Mouse (Mus musculus) midbrain, embryonic 10.5 days (tissue): Measurements from ENCODE around the gene Ccdc81. TPM values are rescaled to one million over a fixed set of nuclear protein-coding genes. Genes with fewer than 3 reads are reported as not detected.

Experiments used
- DNase-seq: peaks from one replicate; pipeline ENCODE4 v3.0.0-alpha.2; 2017; ENCODE audit warnings: low spot score
- H3K27ac ChIP-seq: fragments of 300-500 bp; sonication (generic); replicated peaks from 2 replicates; pipeline ENCODE4 v1.5.1; 2016; ENCODE audit warnings: mild to moderate bottlenecking
- H3K27me3 ChIP-seq: fragments of 300-500 bp; sonication (generic); 2 replicates; pipeline ENCODE4 v1.6.1; 2016; ENCODE audit warnings: low read depth, mild to moderate bottlenecking; ENCODE audit not compliant: poor library complexity, severe bottlenecking
- H3K36me3 ChIP-seq: fragments of 300-500 bp; sonication (generic); 2 replicates; pipeline ENCODE4 v1.6.1; 2016; ENCODE audit warnings: mild to moderate bottlenecking, moderate library complexity
- H3K4me1 ChIP-seq: fragments of 300-500 bp; sonication (generic); 2 replicates; pipeline ENCODE4 v1.6.1; 2016
- H3K4me3 ChIP-seq: fragments of 300-500 bp; sonication (generic); 2 replicates; pipeline ENCODE4 v1.5.1; 2016; ENCODE audit warnings: mild to moderate bottlenecking, moderate library complexity
- H3K9me3 ChIP-seq: fragments of 300-500 bp; sonication (generic); replicated peaks from 2 replicates; pipeline ENCODE4 v1.6.1; 2016; ENCODE audit warnings: mild to moderate bottlenecking
- WGBS: fragments of 180-500 bp; shearing (Covaris S2); methylation state at CpG from one replicate; pipeline ENCODE4 v1.1.7; 2016; 5-methylcytosine and 5-hydroxymethylcytosine counted together
- polyA plus RNA-seq: library from polyadenylated mRNA; unstranded; fragments of >200 nt; fragmentation: Nextera tagmentation; extraction: Ambion mirVana; gene quantifications from 2 replicates; pipeline ENCODE4 v1.2.1, GENCODE M21; 2016

Gene Ccdc81
- polyA plus RNA-seq, 1 experiment from 2014 or later: 0.10 TPM

- DNase-seq: no peak
- no peaks in the 10 kb centered on the region for H3K27me3 ChIP-seq
- no peak overlapping the region for H3K4me3 ChIP-seq
- peaks cover 11% of the 10 kb centered on the region for H3K4me1 ChIP-seq
- no peaks in the 10 kb centered on the region for H3K9me3 ChIP-seq
- no peak overlapping the region for H3K27ac ChIP-seq
- 80% methylated on average over 10 of the region's 10 CpGs for WGBS
- H3K36me3 ChIP-seq: no peaks in the 10 kb centered on the region
Measured at GRCm38 (mm10) chr7:89852158-89853095, 51.0 kb downstream of the Ccdc81 start.

GRCm38 (mm10) chr7:89850510-89850909 is 52.9 kb downstream of the Ccdc81 start:
- DNase-seq: no peak
- no peak overlapping the region for H3K27ac ChIP-seq
- H3K4me3 ChIP-seq: no peak overlapping the region
- H3K36me3 ChIP-seq: no peaks in the 10 kb centered on the region
- H3K27me3 ChIP-seq: no peaks in the 10 kb centered on the region
- WGBS: 87% methylated on average over 3 of the region's 3 CpGs
- H3K9me3 ChIP-seq: no peaks in the 10 kb centered on the region
- H3K4me1 ChIP-seq: no peaks in the 10 kb centered on the region

- Histone ChIP-seq H3K4me3 (no peak overlapping the region), H3K36me3 (no peaks in the 10 kb centered on the region), H3K27me3 (no peaks in the 10 kb centered on the region), H3K4me1 (no peaks in the 10 kb centered on the region), H3K27ac (no peak overlapping the region), H3K9me3 (no peaks in the 10 kb centered on the region)
- DNase-seq: no peak
- WGBS: 83% methylated on average over 4 of the region's 4 CpGs
Measured at GRCm38 (mm10) chr7:89845669-89846068, 57.8 kb downstream of the Ccdc81 start.

- no peaks in the 10 kb centered on the region for H3K27me3 ChIP-seq
- no peaks in the 10 kb centered on the region for H3K4me1 ChIP-seq
- no peak overlapping the region for H3K4me3 ChIP-seq
- WGBS: 32% methylated on average over 6 of the region's 6 CpGs
- H3K27ac ChIP-seq: no peak overlapping the region
- DNase-seq: no peak
- no peaks in the 10 kb centered on the region for H3K36me3 ChIP-seq
- H3K9me3 ChIP-seq: no peaks in the 10 kb centered on the region
Measured at GRCm38 (mm10) chr7:89843533-89843932, 59.9 kb downstream of the Ccdc81 start.

GRCm38 (mm10) chr7:89843121-89843520 is 60.3 kb downstream of the Ccdc81 start:
- Histone ChIP-seq H3K27me3 (no peaks in the 10 kb centered on the region), H3K27ac (no peak overlapping the region), H3K4me1 (no peaks in the 10 kb centered on the region), H3K36me3 (no peaks in the 10 kb centered on the region), H3K4me3 (no peak overlapping the region), H3K9me3 (no peaks in the 10 kb centered on the region)
- WGBS: 55% methylated on average over 6 of the region's 6 CpGs
- DNase-seq: no peak

GRCm38 (mm10) chr7:89842404-89842715 is 61.1 kb downstream of the Ccdc81 start:
- H3K27me3 ChIP-seq: no peaks in the 10 kb centered on the region
- no peaks in the 10 kb centered on the region for H3K9me3 ChIP-seq
- no peak overlapping the region for H3K27ac ChIP-seq
- H3K4me1 ChIP-seq: 0 out of 2 replicates have a peak, but pooled peaks cover 2% of the 10 kb centered on the region
- no peaks in the 10 kb centered on the region for H3K36me3 ChIP-seq
- 90% methylated on average over 5 of the region's 5 CpGs for WGBS
- no peak overlapping the region for H3K4me3 ChIP-seq
- no peak for DNase-seq

GRCm38 (mm10) chr7:89841670-89842403 is 61.6 kb downstream of the Ccdc81 start:
- Histone ChIP-seq H3K9me3 (no peaks in the 10 kb centered on the region), H3K27ac (no peak overlapping the region), H3K4me3 (no peak overlapping the region), H3K36me3 (no peaks in the 10 kb centered on the region), H3K4me1 (0 out of 2 replicates have a peak, but pooled peaks cover 2% of the 10 kb centered on the region), H3K27me3 (no peaks in the 10 kb centered on the region)
- WGBS: 36% methylated on average over 15 of the region's 15 CpGs
- peak; percentile 79 for DNase-seq

- DNase-seq: no peak
- Histone ChIP-seq H3K27ac (0 out of 2 replicates have a peak overlapping the region, but pooled peaks have one; percentile 38), H3K4me3 (no peak overlapping the region), H3K9me3 (no peaks in the 10 kb centered on the region), H3K4me1 (0 out of 2 replicates have a peak, but pooled peaks cover 2% of the 10 kb centered on the region), H3K36me3 (no peaks in the 10 kb centered on the region), H3K27me3 (no peaks in the 10 kb centered on the region)
- WGBS: 87% methylated on average over 8 of the region's 8 CpGs
Measured at GRCm38 (mm10) chr7:89839721-89840120, 63.7 kb downstream of the Ccdc81 start.

GRCm38 (mm10) chr7:89837841-89838240 is 65.6 kb downstream of the Ccdc81 start:
- no peaks in the 10 kb centered on the region for H3K36me3 ChIP-seq
- H3K9me3 ChIP-seq: no peaks in the 10 kb centered on the region

GRCm38 (mm10) chr7:89836676-89837075 is 66.8 kb downstream of the Ccdc81 start:
- H3K27me3 ChIP-seq: no peaks in the 10 kb centered on the region
- DNase-seq: no peak

More at GRCm38 (mm10) chr7:89837841-89838240, 65.6 kb downstream of the Ccdc81 start:
- Histone ChIP-seq H3K4me1 (0 out of 2 replicates have a peak, but pooled peaks cover 2% of the 10 kb centered on the region), H3K27ac (no peak overlapping the region), H3K27me3 (no peaks in the 10 kb centered on the region), H3K4me3 (no peak overlapping the region)
- DNase-seq: no peak
- 68% methylated on average over 4 of the region's 4 CpGs for WGBS

GRCm38 (mm10) chr7:89835566-89835965 is 67.9 kb downstream of the Ccdc81 start:
- H3K27me3 ChIP-seq: no peaks in the 10 kb centered on the region
- no peaks in the 10 kb centered on the region for H3K9me3 ChIP-seq
- H3K36me3 ChIP-seq: no peaks in the 10 kb centered on the region
- DNase-seq: no peak
- WGBS: 85% methylated on average over 8 of the region's 8 CpGs
- H3K27ac ChIP-seq: no peak overlapping the region
- no peak overlapping the region for H3K4me3 ChIP-seq
- H3K4me1 ChIP-seq: 0 out of 2 replicates have a peak, but pooled peaks cover 2% of the 10 kb centered on the region

More at GRCm38 (mm10) chr7:89836676-89837075, 66.8 kb downstream of the Ccdc81 start:
- H3K4me3 ChIP-seq: no peak overlapping the region
- 97% methylated on average over 7 of the region's 7 CpGs for WGBS
- no peak overlapping the region for H3K27ac ChIP-seq
- no peaks in the 10 kb centered on the region for H3K36me3 ChIP-seq
- H3K9me3 ChIP-seq: no peaks in the 10 kb centered on the region
- 0 out of 2 replicates have a peak, but pooled peaks cover 2% of the 10 kb centered on the region for H3K4me1 ChIP-seq

- 94% methylated on average over 8 of the region's 8 CpGs for WGBS
- no peak for DNase-seq
Measured at GRCm38 (mm10) chr7:89833521-89833920, 69.9 kb downstream of the Ccdc81 start.

More at GRCm38 (mm10) chr7:89833521-89833920, 69.9 kb downstream of the Ccdc81 start:
- H3K27ac ChIP-seq: no peak overlapping the region
- H3K4me1 ChIP-seq: 0 out of 2 replicates have a peak, but pooled peaks cover 2% of the 10 kb centered on the region
- no peaks in the 10 kb centered on the region for H3K9me3 ChIP-seq
- no peaks in the 10 kb centered on the region for H3K36me3 ChIP-seq
- H3K4me3 ChIP-seq: no peak overlapping the region
- H3K27me3 ChIP-seq: no peaks in the 10 kb centered on the region
